Mouse (Mus musculus) brain, adult 2 months (tissue): ENCODE results near the gene 1700001O22Rik.
A peak's percentile ranks its signal among the peaks of the same experiment; 100 is the strongest.

ENCODE experiments used
- DNase-seq: peaks from one replicate; pipeline ENCODE4 v3.0.0; 2011; ENCODE audit warnings: low read depth, low spot score

The 1700001O22Rik gene

GRCm38 (mm10) chr2:30779241-30779640, 24.2 kb downstream of the 1700001O22Rik start:
- no peak for DNase-seq

DNA sequence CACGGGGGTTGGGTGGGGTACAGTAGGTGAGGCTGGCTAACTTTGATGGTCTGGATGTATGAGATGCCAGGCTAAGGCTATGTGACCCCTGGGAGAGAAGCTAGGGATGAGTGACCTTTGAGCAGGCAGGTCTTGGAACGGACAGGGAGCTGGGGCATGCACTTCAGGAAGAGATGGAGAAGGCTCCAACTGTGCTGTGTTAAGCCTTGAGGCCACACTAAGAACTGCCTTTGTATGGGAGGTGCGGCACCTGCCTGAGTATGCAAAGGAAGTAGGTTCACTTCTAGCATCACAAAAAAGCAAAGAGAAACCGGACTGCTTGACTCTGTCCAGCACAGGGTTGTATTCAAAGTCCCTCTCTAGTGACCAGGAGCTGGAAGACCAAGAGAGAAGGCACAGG, 25.2 kb downstream of the 1700001O22Rik start:
- DNase-seq, result no peak

GRCm38 (mm10) chr2:30777266-30777665, 26.2 kb downstream of the 1700001O22Rik start:
- DNase-seq, result no peak

DNA sequence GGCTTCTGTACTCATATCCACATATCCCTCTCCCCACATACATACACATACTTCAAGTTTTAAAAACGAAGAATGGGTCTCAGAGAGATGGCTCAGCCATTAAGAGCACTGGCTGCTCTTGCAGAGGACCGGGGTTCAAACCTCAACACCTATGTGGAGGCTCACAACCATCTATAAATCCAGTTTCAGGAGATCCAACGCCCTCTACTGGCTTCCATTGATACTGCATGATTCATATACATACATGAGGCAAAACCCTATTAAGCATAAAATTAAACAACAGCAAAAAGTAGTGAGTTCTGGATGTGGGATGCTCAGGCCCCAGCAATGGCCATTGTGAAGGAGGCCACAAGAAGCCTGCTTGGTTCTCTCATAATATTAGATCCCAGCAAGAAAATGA, 27.5 kb downstream of the 1700001O22Rik start:
- DNase-seq, result no peak

- no peak for DNase-seq
Observed at GRCm38 (mm10) chr2:30773313-30774005, 30.0 kb downstream of the 1700001O22Rik start.

GRCm38 (mm10) chr2:30772581-30773312, 30.7 kb downstream of the 1700001O22Rik start:
- DNase-seq, result peak; percentile 63

- peak; percentile 93 for DNase-seq
Observed at GRCm38 (mm10) chr2:30771806-30772460, 31.5 kb downstream of the 1700001O22Rik start.

GRCm38 (mm10) chr2:30771368-30771805, 32.1 kb downstream of the 1700001O22Rik start:
- DNase-seq, result no peak

- DNase-seq, result peak; percentile 72
Observed at GRCm38 (mm10) chr2:30769187-30769586, 34.3 kb downstream of the 1700001O22Rik start.

- DNase-seq, result no peak
Observed at GRCm38 (mm10) chr2:30768529-30768928, 34.9 kb downstream of the 1700001O22Rik start.

GRCm38 (mm10) chr2:30767626-30768240, 35.7 kb downstream of the 1700001O22Rik start:
- no peak for DNase-seq

DNA sequence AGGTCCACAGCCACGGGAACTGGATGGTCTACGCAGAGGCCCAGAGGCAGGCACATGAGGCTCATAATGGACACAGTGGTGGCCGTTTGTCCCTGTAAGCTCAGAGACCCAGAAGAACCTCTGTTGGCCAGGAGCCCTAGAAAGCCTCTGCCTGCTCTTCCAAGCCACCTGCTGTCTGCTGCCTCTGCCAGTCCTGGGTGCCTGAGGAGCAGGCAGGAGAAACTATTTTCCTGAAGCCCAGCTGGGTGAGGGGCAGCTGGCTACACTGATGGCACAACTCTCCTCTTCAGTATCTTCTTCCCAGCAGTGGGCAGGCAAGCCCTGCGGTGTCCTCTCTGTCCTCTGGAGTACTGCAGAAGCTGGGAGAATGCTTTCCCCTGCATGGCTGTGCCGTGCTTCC, 37.0 kb downstream of the 1700001O22Rik start:
- DNase-seq, result no peak

- DNase-seq, result no peak
Observed at GRCm38 (mm10) chr2:30760706-30761105, 42.8 kb downstream of the 1700001O22Rik start.

GRCm38 (mm10) chr2:30759858-30760547, 43.5 kb downstream of the 1700001O22Rik start:
- DNase-seq, result no peak

GRCm38 (mm10) chr2:30759442-30759841, 44.0 kb downstream of the 1700001O22Rik start:
- no peak for DNase-seq

DNA sequence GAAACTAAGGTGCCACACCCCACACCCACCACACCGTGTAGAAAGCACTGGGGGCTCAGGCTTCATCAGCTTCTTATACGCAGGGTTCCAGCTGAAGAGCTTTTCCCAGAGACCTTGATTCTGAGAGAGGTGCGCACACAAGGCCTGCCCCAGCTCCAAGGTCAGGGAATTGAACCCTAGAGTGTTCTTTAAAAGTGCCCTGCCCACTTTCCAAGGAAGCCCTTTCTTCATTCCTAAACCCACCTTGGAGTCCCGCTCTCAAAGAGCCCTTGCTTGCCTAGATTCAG, 44.4 kb downstream of the 1700001O22Rik start:
- DNase-seq, result no peak

- peak; percentile 45 for DNase-seq
Observed at GRCm38 (mm10) chr2:30758341-30759087, 44.9 kb downstream of the 1700001O22Rik start.

GRCm38 (mm10) chr2:30756962-30757715, 46.3 kb downstream of the 1700001O22Rik start:
- DNase-seq, result no peak

DNA sequence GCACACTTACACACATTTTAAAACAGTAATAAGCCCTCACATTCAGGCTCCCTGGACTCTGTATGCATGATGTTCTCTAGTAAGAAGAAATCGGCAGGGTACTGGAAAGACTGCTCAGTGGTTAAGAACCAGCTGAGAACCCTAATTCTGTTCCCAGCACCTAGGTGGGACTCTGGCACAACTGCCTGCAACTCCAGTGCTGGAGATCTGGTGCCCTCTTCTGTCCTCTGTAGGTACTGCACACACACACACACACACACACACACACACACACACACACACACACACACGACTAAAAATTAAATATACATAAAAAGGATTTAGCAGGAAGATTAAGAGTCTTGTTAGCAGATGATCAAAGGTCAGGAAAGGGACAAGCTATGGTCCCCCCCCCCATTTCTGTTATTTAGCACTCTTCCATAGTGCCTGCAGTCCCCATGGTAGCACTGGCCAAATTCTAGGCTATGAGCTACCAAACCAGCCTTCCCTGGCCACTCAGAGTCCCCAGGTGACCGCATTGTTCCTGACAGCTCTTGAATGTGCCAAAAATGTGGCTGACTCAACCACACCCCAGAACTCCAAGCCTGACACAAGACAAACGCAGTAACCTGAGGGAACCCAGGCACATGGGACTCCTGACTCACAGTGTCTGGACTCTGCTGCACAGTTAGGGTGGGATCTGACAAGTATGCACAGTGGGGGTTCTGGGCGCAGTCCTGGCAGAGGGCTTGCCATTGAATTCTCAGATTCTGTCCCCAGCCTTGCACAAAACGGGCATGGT, 47.3 kb downstream of the 1700001O22Rik start:
- DNase-seq, result no peak
